Mouse (Mus musculus) spleen, embryonic (tissue): ENCODE measurements around the gene Igflr1.

ENCODE experiments used
- CTCF ChIA-PET: fragments of 350-600 bp; sonication (Branson Sonifier 250); formaldehyde crosslinking; loops from one replicate; lab custom pipeline; 2022; lab: Charles Lee

Igflr1 gene

DNA sequence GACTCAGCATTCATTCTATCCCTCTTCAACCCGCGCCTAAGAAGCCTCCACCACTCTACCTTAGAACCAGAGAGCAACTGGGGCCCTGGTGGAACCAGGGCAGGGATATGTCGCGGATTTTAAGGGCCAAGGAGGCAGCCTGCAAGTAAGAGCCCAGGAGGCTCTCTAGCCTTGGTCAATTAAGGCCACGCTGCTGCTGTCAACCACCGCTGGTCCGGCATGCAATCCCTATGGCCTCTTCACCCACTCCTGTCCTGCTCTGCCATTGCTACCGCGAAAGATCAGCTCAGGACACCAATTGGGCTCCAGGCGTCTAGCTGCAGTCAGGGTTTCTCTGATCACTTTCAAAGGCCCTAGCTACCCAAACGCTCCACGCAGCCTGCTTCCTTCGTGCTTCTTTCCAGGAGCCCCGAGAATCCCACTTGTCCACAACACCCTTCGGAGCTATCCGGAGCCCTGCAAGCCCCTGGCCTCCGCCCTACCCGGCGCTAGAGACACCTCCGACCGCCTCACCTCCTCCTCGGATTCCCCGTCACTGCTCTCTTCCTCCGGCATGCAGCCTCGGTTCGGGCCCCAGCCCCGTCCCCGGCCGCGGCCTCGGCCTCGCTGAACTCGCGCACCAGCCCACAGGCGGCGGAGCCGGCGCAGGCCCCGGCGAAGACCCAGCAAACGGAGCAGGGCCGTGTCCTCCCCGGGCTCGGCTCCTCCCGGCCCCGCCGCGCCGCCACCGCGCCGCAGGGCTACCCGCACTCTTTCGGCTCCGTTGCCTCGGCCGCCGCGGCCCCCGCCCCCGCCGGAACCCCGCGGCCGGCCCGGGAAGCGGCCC is 22.8 kb downstream of the Igflr1 start:
- CTCF ChIA-PET, result no interaction called here

DNA sequence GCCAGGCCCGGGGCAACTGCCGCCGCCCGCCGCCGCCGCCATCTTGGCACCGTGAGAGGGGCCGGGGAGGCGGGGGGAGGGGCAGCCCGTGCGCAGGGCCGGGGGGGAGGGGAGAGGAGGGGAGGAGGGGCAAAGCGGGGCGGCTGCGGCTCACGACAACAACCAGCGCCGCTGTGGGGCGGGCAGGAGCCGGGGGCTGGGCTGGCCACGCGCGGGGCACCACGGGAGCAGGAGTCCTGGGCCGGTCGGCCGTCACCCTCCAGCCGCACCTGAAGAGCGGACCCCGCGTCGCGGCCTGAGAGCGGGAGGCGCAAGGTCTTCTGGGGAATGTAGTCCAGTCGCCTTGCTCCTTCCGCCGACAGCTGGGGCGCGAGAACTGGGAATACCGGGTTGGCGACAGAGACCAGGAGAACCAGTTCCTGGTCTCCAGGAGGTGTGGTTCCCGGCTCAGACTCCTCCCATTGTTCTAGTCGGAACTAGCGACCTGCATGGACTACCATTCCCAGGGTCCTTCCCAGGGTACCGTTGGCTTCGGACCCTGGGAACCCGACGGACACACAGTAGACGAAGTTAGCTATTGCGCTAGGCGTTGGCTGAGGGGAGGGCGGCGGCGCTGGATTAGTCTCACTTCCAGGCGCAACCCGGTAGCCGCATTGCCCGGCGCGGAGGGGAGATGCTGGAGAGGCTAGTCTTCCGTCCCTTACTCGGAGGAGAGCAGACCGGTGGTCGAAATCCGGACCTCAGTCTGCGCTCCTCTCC is 23.6 kb downstream of the Igflr1 start, which contains the start of gene Kmt2b:
Kmt2b (minus strand) TSS at position 51 of the 759 bp plus-strand sequence.
- CTCF ChIA-PET, result no interaction called here

DNA sequence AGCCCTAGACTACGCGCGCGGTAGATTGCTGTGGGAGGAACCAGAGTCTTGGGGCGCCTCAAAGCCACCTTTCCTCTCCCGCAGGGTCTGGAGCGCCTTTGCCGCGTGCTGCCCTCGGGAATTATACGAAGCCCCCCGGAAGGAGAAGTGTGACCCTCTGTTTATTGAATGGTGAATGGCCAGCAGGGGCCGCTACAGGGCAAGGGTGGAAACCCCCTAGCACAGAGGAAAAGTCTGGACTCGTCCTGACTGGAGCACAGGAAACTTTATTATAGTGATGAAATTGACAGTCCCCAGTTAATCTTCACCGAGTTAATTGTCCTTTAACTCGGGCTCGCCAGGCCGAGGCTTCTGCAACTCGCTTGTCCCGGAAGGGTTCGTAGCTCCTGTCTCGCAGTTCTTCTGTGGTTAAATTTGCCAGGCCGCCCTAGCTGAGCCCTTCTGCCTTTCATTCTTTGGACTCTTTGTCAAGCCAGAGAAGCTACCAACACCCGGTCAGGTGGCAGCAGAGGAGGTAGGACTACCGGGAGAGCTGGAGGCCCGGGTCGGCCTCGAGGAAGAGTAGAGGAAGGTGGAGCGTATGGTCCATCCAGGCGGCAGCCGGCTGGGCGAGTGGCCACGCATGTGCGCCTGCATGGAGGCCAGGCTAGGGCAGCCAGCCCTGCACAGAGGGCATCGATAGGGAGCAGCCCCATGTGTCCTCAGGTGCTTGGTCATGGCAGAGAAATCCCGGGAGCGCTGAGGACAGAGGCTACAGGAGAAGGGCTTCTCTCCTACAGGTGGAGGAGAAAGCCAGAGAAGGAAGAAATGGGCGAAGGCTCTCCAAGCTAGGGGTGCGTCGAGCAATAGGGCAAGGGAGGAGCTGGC is 24.4 kb downstream of the Igflr1 start:
- CTCF ChIA-PET, result interaction anchor here (0.6 kb wide), 1 partner anchor 151 kb away, joined by 3 read pairs; no protein-coding TSS in a partner anchor

DNA sequence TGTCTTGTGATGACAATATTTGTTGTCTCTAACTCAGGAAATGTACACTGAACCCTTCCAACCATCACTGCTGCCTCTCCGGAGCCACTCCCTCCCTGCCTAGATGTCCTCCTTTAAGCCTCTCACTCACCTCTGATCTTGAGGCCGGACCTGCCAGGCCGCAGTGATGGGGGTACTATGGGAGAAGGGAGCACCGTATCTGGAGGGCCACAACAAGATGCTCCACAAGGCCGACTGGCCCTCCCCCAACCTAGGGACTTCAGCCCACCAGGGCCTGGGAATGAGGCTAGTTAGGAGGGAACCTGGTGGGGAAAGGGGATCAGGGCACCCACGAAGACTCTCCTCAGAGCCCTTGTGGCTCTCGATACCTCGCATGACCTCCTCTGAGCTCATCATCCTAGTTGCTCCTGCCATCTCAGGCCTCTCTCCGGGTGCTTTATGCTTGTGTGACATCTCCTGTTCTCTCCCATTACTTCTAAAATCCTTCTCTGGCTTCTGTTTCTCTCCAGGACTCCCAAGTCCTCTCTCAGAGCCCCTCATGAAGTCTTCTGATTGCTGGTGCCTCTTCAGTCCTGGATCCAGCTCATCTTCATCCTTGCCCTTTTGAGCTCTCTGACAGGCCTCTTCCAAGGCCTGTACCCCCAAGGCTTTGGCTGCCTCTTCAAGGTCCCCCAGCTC is 25.8 kb downstream of the Igflr1 start:
- CTCF ChIA-PET, result no interaction called here

DNA sequence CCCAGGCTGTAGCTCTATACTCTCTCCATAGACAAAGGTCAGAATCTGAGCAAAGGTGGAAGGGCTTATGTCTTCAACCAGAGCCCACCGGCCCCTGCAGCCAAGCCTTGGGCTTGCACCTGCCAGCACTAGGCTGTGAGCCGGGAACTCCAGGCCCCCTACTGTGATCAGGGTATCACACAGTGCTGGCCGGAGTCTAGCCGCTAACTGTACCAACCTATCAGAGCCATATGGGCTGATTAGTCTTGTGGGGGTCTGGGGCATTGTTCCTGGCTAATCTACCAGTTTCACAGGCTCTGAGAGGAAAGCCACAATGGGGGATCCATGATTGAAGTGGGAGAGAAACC is 26.4 kb downstream of the Igflr1 start:
- CTCF ChIA-PET, result no interaction called here

DNA sequence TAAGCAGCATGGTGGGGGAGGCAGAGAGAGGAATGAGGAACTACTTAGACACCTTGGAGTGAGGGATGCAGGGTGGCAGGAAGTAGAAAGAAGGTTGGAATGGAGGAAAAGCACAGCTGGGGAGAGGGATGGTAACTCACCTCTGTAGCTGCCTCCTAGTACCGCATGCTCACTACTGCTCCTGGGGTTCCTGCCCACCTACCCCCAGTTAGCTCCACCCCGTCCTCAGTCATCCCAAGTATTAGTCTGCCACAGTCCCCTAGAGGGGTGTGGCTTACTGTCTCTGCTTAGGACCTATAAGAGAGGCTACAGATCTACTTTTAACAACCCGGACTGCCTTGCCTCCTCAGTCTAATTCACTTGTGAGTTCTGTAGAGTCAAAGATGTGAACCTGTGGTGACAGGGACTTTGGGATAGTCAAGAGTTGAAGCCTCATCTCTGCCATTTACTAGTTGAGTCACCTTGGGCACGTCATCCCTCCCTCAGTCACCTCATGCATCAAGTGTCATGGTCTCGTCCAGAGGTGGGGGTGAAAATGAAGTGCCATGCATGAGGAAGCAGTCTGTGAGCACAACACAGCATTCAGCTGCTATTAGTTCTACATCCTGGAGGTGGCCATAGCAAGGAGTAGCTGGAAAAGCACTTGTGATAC is 27.7 kb downstream of the Igflr1 start:
- CTCF ChIA-PET, result interaction anchor here (0.5 kb wide), 1 partner anchor 30 kb away, joined by 5 read pairs; the partner anchor contains the start of genes Gm49396, Psenen and U2af1l4

DNA sequence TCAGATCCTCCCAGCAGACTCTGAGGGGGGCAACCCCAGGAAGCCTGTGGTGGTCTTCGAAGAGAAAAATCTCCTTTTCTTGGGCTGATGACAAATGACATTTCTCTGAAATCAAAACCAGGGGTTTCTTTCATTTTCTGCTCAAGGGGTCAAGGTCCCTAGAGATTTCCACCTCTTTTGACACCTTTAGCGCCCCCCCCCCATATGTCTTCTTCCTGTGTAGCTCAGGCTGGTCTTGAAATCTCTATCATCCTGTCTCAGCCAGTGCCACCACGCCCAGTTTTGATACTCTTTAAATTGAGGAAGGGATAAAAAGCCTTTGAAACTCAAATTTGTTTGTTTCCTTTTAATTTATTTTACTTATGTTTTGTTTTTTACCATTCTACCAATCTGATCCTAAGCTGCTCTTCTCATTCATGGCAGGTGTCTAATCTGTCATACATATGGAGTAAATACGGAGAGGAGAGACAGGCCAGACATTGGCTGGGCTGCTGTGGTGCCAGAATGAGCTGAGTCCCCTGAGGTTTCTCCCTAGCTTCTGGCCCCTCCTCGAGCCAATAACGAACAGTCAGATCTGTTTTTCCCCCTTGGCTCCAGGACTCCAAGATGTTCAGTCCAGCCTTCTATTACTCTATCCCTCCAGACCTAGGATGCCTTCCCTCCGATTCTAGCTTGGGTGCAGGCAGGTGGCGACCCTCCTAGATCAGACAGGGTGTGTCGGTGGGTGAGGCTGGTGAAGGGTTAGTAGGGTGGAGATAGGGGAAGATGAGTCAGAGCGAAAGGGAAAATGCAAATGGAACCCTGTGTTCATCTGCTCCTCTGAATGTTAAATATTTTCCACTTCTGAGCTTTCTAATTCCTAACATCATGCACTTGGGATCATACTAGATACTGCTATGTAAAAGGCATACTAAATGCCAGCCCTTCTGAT is 28.6 kb downstream of the Igflr1 start:
- CTCF ChIA-PET, result interaction anchor here (1.0 kb wide), 1 partner anchor 21 kb away, joined by 4 read pairs; no protein-coding TSS in a partner anchor

DNA sequence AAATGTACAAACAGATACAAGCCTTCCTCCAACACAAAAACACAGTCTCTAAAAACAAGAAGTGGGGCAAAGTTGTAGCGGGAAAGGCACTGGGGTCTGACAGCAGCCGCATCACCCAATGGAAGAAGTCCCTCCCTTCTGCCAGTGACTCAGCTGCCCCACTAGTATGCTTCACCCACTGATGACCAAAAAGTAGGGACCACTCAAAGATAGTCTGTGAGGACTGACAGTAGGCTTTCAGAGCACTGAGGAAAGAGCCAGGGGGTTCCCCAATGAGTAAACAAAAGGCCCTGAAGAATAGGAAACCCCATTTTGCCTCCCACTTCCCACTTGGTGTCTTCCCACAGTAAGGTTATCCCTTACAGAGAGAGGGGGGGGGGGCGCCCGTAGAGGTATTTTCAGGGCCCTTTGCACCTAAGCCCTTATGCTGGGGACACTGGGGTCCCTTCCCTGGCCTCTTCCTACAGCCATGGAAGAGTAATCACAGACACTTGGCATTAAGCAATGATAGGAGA is 29.3 kb downstream of the Igflr1 start:
- CTCF ChIA-PET, result interaction anchor here (1.0 kb wide), 1 partner anchor 20 kb away, joined by 4 read pairs; no protein-coding TSS in a partner anchor

DNA sequence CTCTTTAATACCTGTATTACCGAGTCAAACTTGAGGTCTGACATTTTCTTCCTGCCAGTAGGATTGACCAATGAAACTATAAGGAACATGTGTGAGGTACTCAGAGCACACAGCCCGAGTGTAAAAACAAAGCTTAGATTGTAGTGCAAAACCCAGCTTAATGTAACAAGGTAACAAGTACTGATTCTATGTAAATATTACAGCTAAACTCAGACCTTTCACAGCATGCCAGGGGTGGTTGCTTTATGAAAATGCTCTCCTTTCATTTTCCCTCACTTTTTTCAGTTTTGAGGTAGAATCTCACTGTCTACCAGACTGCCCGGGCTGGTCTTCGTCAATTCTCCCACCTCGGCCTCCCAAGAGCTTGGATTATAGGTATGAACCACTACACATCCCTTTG is 30.9 kb downstream of the Igflr1 start:
- CTCF ChIA-PET, result interaction anchor here (0.7 kb wide), 1 partner anchor 30 kb away, joined by 3 read pairs; the partner anchor contains the start of gene Cox6b1

DNA sequence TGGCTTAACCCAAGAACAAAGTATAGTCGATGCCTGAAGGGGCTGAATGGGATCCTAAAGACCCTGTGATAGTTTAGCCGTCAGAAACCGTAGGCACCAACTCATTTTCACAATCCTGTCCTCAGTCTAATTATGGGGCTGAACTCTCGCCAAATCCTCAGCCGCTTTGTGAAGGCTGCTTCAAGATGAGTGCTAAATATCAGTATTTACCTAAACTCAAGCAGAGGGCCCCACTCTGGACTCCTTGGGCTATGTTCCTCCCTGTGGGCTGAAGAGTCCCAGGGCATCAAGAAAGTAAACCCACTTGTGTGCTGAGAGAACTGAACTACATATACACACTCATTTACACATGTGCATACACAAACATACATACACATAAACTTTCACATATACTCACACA is 31.6 kb downstream of the Igflr1 start:
- CTCF ChIA-PET, result interaction anchor here (0.7 kb wide), 1 partner anchor 29 kb away, joined by 3 read pairs; the partner anchor contains the start of gene Cox6b1

DNA sequence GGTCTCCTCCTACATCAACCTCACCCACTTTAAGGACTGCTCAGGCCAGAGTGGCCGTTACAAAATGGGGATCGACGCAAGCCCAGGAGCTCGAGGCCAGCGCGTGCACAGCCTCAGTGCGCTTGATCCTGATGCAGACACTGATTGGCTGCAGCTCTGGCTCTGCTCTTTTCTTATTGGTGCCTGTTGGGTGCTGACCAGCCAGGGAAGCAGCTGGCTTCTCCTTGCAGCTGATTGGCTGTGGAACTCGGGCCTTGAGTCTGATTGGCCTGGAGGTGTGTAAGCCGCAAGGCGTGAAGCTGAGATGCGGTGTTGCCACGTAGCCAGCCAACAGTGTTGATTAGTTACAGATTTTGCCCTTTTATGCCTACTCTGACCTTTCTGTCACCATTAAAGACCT is 33.6 kb downstream of the Igflr1 start, which contains the start of gene Zbtb32:
Zbtb32 (minus strand) TSS at position 124 of the 400 bp plus-strand sequence.
- CTCF ChIA-PET, result no interaction called here

DNA sequence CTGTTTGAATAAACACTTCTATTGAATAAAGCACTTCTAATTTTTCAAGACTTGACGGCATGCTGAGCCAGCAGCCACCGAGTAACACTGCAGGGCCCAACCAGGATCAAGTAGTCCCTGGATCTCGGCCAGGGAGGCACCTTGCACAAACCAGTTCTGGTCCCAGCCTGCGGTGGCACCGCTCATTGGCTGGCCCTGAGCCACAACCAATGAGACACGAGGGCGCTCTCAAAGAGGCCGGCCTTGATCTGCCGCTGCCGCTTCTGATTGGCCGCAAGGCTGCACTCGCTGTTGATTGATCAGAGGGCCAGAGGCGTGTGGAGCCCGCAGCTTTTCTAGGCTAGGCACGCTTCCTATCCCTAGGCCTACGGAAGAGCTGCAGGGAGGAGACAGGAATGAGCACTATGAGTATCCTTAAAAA is 34.7 kb downstream of the Igflr1 start:
- CTCF ChIA-PET, result no interaction called here

DNA sequence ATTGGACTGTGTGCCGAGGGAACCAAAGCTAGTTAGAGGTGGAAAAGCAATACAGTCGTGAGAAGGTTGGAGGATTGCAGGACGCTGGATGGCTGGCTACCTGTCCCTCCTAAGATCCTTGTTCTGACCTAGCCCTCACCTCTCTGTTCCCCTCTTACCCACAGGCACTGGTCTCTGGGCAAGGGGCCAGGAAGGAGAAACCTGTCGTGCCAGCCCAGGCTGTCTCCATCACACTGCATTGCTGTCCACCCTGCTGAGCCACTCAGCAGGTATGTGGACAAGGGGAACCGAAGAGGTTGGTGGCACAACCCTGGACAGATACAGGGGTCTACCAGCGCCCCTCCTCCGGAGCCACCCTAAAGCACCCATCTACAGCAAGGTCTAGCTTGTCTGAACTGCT is 35.4 kb downstream of the Igflr1 start:
- CTCF ChIA-PET, result no interaction called here

DNA sequence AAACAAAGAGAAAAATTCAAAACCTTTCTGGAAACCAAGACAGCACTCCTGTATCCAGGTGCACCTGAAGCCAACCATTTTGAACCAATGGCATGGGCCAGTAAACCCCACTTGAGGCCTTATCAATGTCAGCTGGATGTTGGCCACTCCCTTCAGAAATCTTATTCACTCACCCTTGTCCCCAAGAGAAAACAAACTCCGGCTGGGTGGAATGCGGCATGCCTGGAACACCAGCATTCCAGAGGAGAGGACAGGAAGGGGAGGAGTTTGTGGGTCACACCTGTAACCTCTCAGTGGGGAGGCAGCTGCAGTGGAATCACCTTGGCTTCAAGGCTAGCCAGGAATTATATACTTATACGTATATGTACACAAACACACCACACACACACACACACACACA is 37.4 kb downstream of the Igflr1 start:
- CTCF ChIA-PET, result no interaction called here

DNA sequence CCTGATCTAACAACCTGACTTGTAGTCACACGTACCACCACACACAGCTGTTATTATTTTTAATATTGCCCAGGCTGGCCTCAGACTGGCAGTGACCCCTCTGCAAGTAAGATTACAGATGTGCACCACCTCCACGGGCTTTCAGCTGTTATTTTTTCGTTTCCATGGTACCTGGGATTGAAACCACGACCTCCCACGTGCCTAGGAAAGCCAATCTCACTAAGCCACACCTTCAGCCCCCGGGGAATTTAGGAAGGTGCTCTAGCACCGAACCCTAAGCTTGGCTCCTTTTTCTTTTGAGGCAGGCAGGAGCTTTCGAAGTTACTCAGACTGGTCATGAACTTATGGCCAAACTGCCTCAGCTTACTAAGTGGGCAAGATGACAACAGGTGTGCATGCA is 39.2 kb downstream of the Igflr1 start:
- CTCF ChIA-PET, result interaction anchor here (0.6 kb wide), 1 partner anchor 10 kb away, joined by 7 read pairs; no protein-coding TSS in a partner anchor

DNA sequence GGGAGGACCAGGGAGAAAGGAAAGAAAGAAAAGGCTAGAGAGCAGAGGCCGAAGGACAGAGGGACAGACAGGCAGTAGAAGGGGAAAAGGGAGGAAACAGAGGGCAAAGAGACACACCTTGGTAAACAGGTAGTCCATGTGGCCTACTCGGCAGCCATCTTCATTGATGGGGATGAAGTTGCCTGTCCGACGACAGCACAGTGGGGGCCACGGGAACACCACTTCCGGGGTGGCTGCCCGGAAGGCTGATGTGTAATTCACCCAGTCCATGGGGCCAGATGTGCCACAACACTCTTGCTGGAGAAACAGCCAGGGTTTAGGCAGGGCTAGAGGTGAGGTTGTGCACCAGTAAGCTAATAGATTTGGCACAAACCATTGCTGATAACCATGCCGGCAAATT is 39.7 kb downstream of the Igflr1 start:
- CTCF ChIA-PET, result interaction anchor here (0.6 kb wide), 1 partner anchor 9 kb away, joined by 7 read pairs; no protein-coding TSS in a partner anchor

DNA sequence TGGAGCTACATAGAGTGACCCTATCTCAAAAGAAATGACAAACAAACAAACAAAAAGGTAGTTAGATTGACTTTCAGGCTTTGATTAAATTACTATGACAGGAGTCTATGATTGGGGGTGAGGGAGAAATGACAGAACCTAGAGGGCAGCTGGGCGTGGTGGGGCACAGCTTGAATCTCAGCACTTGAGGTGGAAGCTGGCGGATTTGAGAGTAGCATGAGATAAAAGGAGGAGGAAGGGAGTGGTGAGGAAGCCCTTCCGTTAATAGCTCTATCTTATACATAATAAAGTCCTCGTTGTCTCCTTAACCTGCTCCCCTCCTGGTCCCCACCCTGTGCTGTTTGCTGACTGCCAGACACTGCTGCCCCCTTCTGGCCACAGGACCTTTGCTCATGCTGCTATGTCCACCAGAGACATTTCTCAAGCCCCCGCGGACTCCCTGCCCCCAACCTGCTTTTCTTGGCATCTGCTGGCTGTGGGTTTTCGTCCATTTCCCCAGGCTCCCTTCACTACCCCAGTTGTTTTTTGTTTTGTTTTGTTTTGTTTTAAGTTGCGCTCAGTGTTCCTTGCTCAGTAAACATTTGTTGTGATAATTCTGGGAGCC is 42.6 kb downstream of the Igflr1 start:
- CTCF ChIA-PET, result interaction anchor here (1.0 kb wide), 1 partner anchor 18 kb away, joined by 3 read pairs; the partner anchor contains the start of gene Cox6b1

DNA sequence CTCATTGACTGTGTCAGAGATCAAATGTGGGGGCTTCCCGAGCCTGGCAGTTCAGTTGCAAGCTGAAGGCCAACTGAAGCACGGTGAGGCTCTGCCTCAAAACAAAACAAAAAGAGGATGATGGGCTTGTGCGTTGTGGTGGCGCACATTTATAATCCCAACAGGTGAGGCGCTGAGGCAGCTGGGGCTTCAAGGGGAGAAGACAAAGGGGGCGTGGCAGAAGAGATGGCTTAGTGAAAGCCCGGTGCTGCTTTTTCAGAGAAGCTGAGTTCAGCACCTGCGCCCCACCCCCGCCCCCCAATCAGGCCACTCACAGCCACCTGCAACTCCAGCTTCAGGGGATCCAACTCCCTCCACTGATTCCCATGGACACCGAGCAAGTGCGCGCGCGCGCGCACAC is 43.2 kb downstream of the Igflr1 start:
- CTCF ChIA-PET, result no interaction called here
